Mouse (Mus musculus) left cerebral cortex, postnatal 10 days (tissue): ENCODE data around the gene Tnfaip1. TPM values are rescaled to one million over a fixed set of nuclear protein-coding genes. Genes with fewer than 3 reads are reported as not detected.
"Not testable (repeated sequence)": the region's sequence is repeated elsewhere in the genome, so short reads cannot be mapped to it uniquely, and the experiment has no call there.

Experiments used
- DNase-seq, 2 experiments: peaks; one replicate each; pipeline ENCODE4 v3.0.0; 2021 to 2022; ENCODE audit warnings: low spot score in 2 of 2, mixed read lengths in 1 of 2; ENCODE audit errors: extremely low spot score in 1 of 2
- intact Hi-C: fragments of 180-260 bp; cut with DNase I; formaldehyde crosslinking; loops from one replicate; pipeline ENCODE4 v1.15.1; 2025
- total RNA-seq, 2 experiments: library from RNA; stranded (reverse); gene quantifications; 2 replicates each; pipeline ENCODE4 v1.2.3; 2021

The Tnfaip1 gene
- total RNA-seq, 2 experiments from 2014 or later, result 49.3 to 51.2 TPM

DNA sequence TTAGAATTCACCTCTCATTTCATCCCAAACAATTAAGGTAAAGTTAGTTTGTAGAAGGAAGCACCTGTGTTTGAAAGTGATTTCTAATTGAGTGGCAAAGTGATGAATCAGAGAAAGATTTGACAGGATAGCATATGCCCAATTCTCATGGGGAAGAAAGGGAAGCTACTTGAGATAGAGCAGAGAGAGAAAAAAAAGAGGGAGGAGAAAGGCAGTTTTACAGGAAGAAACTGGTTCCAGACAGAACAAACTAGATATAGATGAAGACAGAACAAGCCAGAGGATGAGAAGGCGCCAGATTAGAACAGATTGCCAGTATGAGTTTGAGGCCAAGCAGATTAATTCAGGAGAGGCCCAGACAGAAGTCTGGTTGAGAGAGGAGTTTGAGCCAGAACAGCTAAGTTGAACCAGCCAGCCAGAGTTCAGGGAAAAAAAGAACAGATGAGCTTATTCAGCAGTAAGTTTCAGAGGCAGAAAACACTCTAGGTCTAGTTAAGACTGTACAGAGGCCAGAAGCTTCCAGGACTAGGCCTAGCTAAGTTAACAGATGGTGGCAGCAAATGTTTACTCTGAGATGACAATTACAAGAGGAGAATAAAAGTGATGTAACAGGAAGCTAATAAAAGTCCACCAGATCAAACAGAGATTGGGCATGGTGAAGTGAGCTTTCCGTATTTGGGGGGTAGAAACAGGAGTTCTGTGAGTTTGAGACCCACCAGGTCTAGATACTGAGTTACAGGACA, 11.8 kb upstream of the Tnfaip1 start:
- DNase-seq, result no peak
- intact Hi-C loops, result no loop called here

DNA sequence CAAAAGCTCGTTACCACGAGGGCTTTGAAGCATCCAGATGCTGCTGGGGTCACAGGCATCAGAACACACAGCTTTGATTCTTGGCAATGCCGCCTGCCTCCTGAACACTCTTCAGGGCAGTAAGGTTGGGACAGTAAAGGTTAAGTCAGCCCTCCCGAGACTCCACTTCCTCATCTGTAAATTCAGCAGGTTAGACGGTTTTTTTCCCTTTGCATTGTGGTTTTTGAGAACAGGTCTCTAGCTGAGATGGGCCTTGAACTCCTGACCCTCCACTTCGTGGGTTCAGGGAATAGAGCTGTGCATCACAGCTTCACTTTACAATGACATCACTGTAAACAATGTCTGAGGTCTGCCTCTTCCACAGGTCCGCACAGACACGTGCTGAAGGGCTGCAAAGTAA, 9.0 kb upstream of the Tnfaip1 start:
- no peak for DNase-seq

GRCm38 (mm10) chr11:78544449-78545111, 8.4 kb upstream of the Tnfaip1 start:
- no peak for DNase-seq
- intact Hi-C loops, result loop anchor here (5.0 kb wide), 1 partner anchor 408 kb away; no protein-coding TSS in a partner anchor

More for the DNA sequence above, 9.0 kb upstream of the Tnfaip1 start:
- intact Hi-C loops, result no loop called here

DNA sequence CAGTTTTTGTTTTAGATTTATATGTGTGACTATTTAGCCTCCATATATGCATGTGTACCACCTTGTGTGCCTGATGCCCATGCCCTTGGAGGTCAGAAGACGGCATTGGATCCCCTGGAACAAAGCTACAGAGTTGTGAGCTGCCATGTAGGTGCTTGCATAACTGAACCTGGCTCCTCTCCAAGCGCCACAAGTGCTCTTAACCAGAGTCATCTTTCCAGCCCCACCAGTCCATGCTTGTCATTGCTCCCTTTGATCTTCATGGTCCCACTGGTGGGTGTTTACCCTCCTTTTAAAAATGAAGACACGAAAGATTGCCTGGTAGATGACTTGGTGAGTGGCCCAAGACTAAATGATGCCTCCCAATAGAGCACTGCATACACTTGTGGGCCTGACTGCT, 4.2 kb upstream of the Tnfaip1 start:
- intact Hi-C loops, result loop anchor here (5.0 kb wide), 1 partner anchor 412 kb away; no protein-coding TSS in a partner anchor

DNA sequence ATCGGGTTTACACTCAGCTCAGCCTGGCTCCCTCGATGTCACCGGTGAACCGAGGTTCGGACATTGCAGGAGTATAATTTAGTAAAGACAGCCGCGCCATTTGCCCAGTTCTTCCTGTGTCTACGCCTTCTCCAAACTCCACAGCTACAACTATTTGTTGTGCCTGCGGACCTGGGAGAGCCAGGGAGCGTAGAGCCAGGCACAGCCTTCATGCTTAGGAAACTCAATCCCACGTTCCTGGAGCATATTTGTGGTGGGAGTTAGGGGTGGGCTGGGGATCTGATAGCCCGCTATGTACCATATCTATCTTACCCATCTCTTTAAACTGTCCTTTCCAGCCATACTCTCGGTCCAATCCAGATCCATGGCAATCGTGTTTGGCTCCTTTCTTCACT, 555 bp upstream of the Tnfaip1 start:
- DNase-seq, result no peak
- intact Hi-C loops, result no loop called here

More for the DNA sequence above, 4.2 kb upstream of the Tnfaip1 start:
- DNase-seq, result no peak

DNA sequence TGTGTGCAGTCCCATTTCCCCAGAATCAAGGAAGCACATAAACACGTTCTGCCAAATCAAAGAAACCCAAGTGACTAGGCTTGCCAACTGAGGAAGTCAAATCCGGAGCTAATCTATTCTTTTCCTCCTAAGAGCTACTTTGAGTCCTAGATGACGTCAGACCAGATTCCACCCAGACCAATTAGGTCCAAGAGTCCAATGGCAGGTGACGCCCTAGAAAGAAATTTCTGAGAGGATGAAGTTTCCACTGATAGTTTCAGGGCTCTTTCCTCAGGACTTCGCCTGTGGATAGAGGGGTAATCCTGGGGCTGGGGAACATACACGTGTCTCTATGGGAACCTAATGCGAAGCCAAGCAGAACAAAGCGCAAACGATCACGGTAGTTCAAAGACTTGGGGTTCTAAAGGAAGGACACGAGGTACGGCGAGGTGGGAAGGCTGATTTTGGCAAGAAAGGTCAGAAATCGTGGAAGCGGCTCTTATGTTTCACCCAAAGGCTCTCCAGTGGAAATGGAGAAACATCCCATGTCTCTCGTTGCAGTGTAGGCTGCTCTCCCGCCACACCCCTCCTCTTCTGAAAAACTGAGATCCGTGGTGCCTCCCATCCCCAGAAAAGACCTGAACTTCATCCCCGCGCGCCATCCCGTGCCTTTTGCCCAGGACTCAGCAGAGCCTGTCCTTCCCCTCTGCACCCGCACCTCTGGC, 604 bp downstream of the Tnfaip1 start:
- DNase-seq, result no peak
- intact Hi-C loops, result no loop called here

- intact Hi-C loops, result no loop called here
- no peak for DNase-seq
Measured at GRCm38 (mm10) chr11:78534516-78534915, 1.6 kb downstream of the Tnfaip1 start.

DNA sequence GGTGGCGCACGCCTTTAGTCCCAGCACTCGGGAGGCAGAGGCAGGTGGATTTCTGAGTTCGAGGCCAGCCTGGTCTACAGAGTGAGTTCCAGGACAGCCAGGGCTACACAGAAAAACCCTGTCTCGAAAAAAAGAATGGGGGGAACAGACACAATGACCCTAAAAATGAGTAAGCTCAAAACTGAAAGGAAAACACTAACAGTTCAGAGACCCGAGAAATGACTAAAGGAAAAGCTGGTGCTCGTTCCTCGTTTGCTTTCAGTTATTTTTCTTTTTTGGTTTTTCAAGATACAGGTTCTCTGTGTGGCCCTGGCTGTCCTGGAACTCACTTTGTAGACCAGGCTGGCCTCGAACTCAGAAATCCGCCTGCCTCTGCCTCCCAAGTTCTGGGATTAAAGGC, 4.6 kb downstream of the Tnfaip1 start:
- intact Hi-C loops, DNase-seq: not testable (repeated sequence)

DNA sequence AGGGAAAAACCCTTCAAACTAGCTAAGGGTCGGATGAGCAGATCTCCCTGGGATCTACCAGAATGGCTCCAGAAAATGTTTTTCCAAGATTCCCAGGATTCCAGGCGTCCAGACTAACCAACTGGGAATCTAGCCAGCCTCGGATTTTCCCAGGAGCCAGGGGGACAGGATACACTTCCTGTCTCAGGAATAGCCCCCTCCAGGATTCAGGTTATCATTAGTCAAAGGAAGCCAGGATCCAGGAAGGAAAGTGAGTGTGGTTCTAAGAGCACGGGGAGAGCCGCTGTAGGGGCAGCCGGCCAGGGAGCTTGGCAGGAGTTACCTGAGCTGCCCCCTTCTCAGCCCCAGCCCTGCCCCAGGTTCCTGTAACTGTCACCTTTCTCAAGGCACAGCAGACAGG, 5.1 kb downstream of the Tnfaip1 start:
- peak in 1 of 2 experiments; percentile 85 for DNase-seq
- intact Hi-C loops, result no loop called here

- intact Hi-C loops, result no loop called here
- DNase-seq, result no peak
Measured at GRCm38 (mm10) chr11:78530001-78530400, 6.1 kb downstream of the Tnfaip1 start.

- intact Hi-C loops, result no loop called here
- DNase-seq, result no peak
Measured at GRCm38 (mm10) chr11:78528714-78529113, 7.4 kb downstream of the Tnfaip1 start.

GRCm38 (mm10) chr11:78524838-78525237, 11.3 kb downstream of the Tnfaip1 start:
- peak in 1 of 2 experiments; percentile 59 for DNase-seq
- intact Hi-C loops, result no loop called here

DNA sequence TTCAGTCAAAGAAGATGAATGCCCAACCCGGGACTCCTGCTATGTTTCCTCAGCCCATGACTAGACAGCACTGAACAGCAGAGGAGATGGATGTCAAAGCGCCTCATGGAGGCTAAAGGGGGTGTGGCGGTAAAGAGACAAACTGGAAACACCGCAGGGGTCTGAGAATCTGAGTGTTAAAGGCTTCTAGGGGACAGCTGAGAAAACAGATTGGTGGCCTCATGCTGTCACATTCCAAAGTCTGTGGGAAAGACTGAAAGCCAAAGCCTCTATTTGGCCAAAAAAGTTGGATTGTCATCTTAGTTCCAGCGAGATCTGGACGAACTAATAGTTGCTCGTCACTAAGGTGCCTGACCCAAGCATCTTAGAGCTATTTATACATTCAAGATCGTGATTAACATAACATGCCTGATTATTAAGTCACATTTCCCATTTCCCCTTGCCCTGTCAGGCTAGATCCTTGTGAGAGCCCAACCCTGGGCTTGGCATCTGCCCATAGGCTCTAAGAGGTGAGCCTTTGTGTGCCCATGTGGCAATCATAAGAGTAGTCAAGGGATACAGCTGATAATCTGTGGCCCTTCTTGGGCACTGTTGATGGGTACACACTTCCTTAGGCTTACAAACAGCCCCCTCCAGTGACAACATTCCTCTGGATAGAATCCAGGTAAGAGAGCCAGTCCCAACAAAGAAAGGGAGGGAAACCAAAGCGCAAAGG, 12.7 kb downstream of the Tnfaip1 start:
- DNase-seq, result peak in 1 of 2 experiments; percentile 67
- intact Hi-C loops, result no loop called here

GRCm38 (mm10) chr11:78522481-78522997, 13.6 kb downstream of the Tnfaip1 start:
- no peak for DNase-seq
- intact Hi-C loops, result no loop called here

DNA sequence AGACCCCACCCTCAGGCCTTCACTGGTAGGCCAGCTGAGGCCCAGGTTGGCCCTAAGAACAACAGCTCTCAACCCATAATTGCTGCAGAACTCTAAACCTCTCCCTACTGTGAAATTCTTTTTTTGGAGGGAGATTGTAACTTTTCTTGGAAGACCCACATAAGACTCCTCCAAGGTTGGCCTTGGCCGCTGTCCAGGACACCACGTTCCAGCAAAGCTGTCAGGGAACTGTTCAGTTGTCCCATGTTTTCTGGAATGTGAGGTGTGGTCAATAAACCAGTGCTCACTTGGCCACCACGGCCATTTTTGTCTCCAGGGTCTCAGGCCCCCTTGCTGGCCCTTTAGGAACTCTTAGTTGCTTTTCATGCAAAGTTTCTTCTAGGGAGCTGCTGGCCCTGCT, 14.3 kb downstream of the Tnfaip1 start:
- intact Hi-C loops, result no loop called here
- DNase-seq, result no peak

DNA sequence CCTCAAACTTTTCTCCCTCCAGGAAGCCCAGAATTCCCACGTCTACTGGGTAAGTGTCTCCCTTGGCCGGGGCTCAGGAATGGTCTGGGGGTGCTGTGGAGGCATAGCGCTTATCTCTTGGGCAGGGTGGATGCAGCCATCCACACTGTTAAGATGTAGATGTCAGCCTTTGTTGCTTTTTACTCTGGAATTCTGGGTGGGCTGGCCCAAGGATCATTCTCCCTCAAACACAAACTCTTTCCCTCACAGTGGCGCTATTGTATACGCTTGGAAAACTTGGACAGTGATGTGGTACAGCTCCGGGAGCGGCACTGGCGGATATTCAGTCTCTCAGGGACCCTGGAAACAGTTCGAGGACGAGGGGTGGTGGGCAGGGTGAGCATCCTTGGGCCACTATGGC, 17.2 kb downstream of the Tnfaip1 start:
- intact Hi-C loops, result no loop called here
- no peak for DNase-seq

DNA sequence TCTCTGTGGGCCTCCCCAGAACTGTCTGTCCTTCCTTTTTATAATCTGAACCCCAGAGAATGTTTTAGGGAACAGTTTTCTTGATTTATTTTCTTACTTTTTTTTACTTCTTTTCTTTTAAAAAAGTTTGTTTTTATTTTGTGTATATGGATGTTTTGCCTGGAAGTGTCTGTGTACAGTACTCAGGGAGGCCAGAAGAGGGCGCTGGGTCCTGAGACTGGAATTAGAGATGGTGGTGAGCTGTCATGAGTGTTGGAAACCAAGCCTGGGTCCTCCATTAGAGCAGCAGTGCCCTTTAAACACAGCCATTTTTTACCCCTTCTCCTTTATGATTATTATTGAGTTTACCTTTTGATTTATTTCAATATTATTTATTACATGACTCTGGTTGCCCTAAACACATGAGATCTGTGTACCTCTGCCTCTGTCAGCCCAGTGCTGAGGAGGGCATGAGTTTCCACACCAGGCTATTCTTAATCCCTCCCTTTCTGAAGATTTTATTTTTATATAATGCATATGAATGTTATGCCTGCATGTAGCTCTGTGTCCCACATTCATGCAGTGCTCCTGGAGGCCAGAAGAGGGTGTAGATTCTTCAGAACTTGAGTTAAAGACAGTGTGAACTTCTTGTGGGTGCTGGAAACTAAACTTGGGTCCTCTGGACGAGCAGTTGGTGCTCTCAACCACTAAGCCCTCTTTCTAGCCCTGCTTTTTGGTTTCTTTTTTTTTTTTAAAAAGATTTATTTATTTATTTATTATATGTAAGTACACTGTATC, 20.4 kb downstream of the Tnfaip1 start:
- no peak for DNase-seq
- intact Hi-C loops, result no loop called here

DNA sequence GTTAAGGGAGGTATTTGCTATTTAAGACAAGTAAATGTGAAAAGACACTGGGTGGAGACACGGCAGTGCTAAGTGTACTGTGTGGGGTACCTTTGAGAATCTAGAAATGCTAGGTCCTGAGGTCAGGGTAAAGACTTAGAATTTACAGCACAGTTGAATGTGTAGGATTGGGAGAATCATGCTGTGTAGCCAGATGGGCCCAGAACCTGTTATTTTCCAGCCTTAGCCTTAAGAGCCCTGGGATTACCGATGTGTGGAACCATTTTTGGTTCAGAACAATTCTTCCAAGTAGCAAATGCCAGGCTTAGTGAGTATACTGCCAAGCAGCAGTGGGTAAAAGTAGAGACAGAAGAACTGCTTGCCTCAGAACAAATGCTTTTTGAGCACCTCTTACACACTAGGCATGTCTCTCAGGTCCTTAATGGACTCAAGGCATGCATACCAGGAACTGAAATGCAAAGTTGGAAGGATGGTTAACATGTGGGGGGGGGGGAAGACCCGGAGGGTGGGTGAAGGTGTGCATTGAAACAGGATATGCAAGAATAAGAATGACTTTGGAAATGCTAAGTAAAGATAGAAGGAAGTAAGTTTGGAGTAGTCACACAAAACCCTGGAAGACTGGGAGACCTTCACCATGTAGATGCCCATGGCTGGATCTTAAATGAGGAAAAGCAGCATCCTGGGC, 22.9 kb downstream of the Tnfaip1 start:
- intact Hi-C loops, result no loop called here

More for the DNA sequence above, 22.9 kb downstream of the Tnfaip1 start:
- DNase-seq, result no peak
